Mouse (Mus musculus) spleen, adult 10 weeks (tissue): Measurements from ENCODE around the gene 4930502E18Rik. TPM values are rescaled to one million over a fixed set of nuclear protein-coding genes. Genes with fewer than 3 reads are reported as not detected.

ENCODE experiments used
- polyA plus RNA-seq: library from polyadenylated mRNA; stranded (reverse); fragments of 350-450 nt; fragmentation: Illumina TruSeq; extraction: RNeasy Lipid Tissue Mini Kit (QIAGEN cat#74804); gene quantifications from one replicate; pipeline ENCODE4 v1.2.3, GENCODE M21; 2015; ENCODE audit warnings: low replicate concordance; ENCODE audit not compliant: insufficient read depth

Gene 4930502E18Rik
- polyA plus RNA-seq = not detected

GRCm38 (mm10) chrX:53724596-53724995 is at the start of gene 4930502E18Rik:
Gene 4930502E18Rik (plus strand): TSS chrX:53724826.

GRCm38 (mm10) chrX:53757736-53758135 is 33.1 kb downstream of the 4930502E18Rik start, which contains the start of gene 1700013H16Rik:
Gene 1700013H16Rik (minus strand): TSS chrX:53757831.

GRCm38 (mm10) chrX:53776276-53776675 is 51.6 kb downstream of the 4930502E18Rik start, which contains the start of gene Zfp36l3:
Gene Zfp36l3 (minus strand): TSS chrX:53776394.

Other genes with a start within 250 kb of the 4930502E18Rik start
- 17.4 TPM for gene Rtl8c, start 116.8 kb upstream of the 4930502E18Rik start, polyA plus RNA-seq
- not detected for gene Gm14597, start 115.8 kb upstream of the 4930502E18Rik start, polyA plus RNA-seq
- gene Rtl8a, start 81.1 kb upstream of the 4930502E18Rik start, polyA plus RNA-seq = 10.6 TPM
- gene Rtl8b, start 54.4 kb upstream of the 4930502E18Rik start, polyA plus RNA-seq = 7.4 TPM
- not detected for gene 1700013H16Rik, start 33.0 kb downstream of the 4930502E18Rik start, polyA plus RNA-seq
- not detected for gene Zfp36l3, start 51.6 kb downstream of the 4930502E18Rik start, polyA plus RNA-seq
- 9.3 TPM for gene Xlr, start 72.9 kb downstream of the 4930502E18Rik start, polyA plus RNA-seq